Mouse (Mus musculus) spleen, postnatal 14 days (tissue): ENCODE results near the gene Cabp7.

Experiments used
- DNase-seq, 2 experiments: peaks; one replicate each; pipeline ENCODE4 v3.0.0; 2021 to 2022; ENCODE audit warnings: low spot score in 2 of 2

The Cabp7 gene

GRCm38 (mm10) chr11:4746733-4747132 is at the start of gene Cabp7:
Gene Cabp7 (minus strand): TSS chr11:4746778.
- no peak for DNase-seq

GRCm38 (mm10) chr11:4793006-4793405 is 46.4 kb upstream of the Cabp7 start:
- DNase-seq: no peak

- DNase-seq: no peak
These were observed 45.0 kb upstream of the Cabp7 start for GRCm38 (mm10) chr11:4791549-4791948.

- DNase-seq: no peak
These were observed 43.1 kb upstream of the Cabp7 start for GRCm38 (mm10) chr11:4789691-4790090.

GRCm38 (mm10) chr11:4784629-4785142 is 38.1 kb upstream of the Cabp7 start:
- no peak for DNase-seq

- no peak for DNase-seq
These were observed 36.5 kb upstream of the Cabp7 start for GRCm38 (mm10) chr11:4783116-4783515.

- DNase-seq: no peak
These were observed 34.3 kb upstream of the Cabp7 start for GRCm38 (mm10) chr11:4780927-4781326.

- DNase-seq: peak; percentile 44 to 62
These were observed 26.3 kb upstream of the Cabp7 start for GRCm38 (mm10) chr11:4772925-4773324.

- no peak for DNase-seq
These were observed 25.2 kb upstream of the Cabp7 start for GRCm38 (mm10) chr11:4771756-4772155.

- DNase-seq: no peak
These were observed 23.3 kb upstream of the Cabp7 start for GRCm38 (mm10) chr11:4769881-4770280.

GRCm38 (mm10) chr11:4769293-4769692 is 22.7 kb upstream of the Cabp7 start:
- no peak for DNase-seq

GRCm38 (mm10) chr11:4768399-4768798 is 21.8 kb upstream of the Cabp7 start:
- no peak for DNase-seq

GRCm38 (mm10) chr11:4764476-4764875 is 17.9 kb upstream of the Cabp7 start:
- DNase-seq: no peak

GRCm38 (mm10) chr11:4763631-4764030 is 17.1 kb upstream of the Cabp7 start:
- DNase-seq: no peak

- no peak for DNase-seq
These were observed 15.9 kb upstream of the Cabp7 start for GRCm38 (mm10) chr11:4762511-4762910.

- DNase-seq: no peak
These were observed 15.4 kb upstream of the Cabp7 start for GRCm38 (mm10) chr11:4761991-4762390.

GRCm38 (mm10) chr11:4760438-4760837 is 13.9 kb upstream of the Cabp7 start:
- DNase-seq: no peak

- no peak for DNase-seq
These were observed 11.2 kb upstream of the Cabp7 start for GRCm38 (mm10) chr11:4757789-4758158.

GRCm38 (mm10) chr11:4756984-4757788 is 10.6 kb upstream of the Cabp7 start:
- no peak for DNase-seq

- no peak for DNase-seq
These were observed 9.9 kb upstream of the Cabp7 start for GRCm38 (mm10) chr11:4756460-4756859.

- DNase-seq: no peak
These were observed 8.3 kb upstream of the Cabp7 start for GRCm38 (mm10) chr11:4754867-4755266.

GRCm38 (mm10) chr11:4754036-4754435 is 7.5 kb upstream of the Cabp7 start:
- no peak for DNase-seq

- DNase-seq: no peak
These were observed 6.3 kb upstream of the Cabp7 start for GRCm38 (mm10) chr11:4752836-4753235.

GRCm38 (mm10) chr11:4750263-4750662 is 3.7 kb upstream of the Cabp7 start:
- DNase-seq: peak in 1 of 2 experiments; percentile 43
